Mouse (Mus musculus): Measurements from ENCODE around the gene Ltbp1.

Gene Ltbp1

GRCm38 (mm10) chr17:75245085-75245484 is 239.7 kb downstream of the Ltbp1 start:
- no peak for DNase-seq

- DNase-seq: no peak
These were observed 243.3 kb downstream of the Ltbp1 start for GRCm38 (mm10) chr17:75248632-75249031.

- DNase-seq: no peak
These were observed 245.2 kb downstream of the Ltbp1 start for GRCm38 (mm10) chr17:75250571-75250970.

GRCm38 (mm10) chr17:75251094-75251493 is 245.7 kb downstream of the Ltbp1 start:
- DNase-seq: no peak

GRCm38 (mm10) chr17:75252540-75252939 is 247.2 kb downstream of the Ltbp1 start:
- no peak for DNase-seq

GRCm38 (mm10) chr17:75254909-75255308 is 249.5 kb downstream of the Ltbp1 start:
- DNase-seq: no peak

GRCm38 (mm10) chr17:75255967-75256366 is 250.6 kb downstream of the Ltbp1 start:
- DNase-seq: no peak

- no peak for DNase-seq
These were observed 253.1 kb downstream of the Ltbp1 start for GRCm38 (mm10) chr17:75258427-75258826.

- DNase-seq: no peak
These were observed 258.1 kb downstream of the Ltbp1 start for GRCm38 (mm10) chr17:75263336-75263990.

- DNase-seq: no peak
These were observed 263.1 kb downstream of the Ltbp1 start for GRCm38 (mm10) chr17:75268506-75268905.

GRCm38 (mm10) chr17:75272446-75272845 is 267.1 kb downstream of the Ltbp1 start:
- DNase-seq: no peak

GRCm38 (mm10) chr17:75273272-75273671 is 267.9 kb downstream of the Ltbp1 start:
- DNase-seq: no peak

GRCm38 (mm10) chr17:75275302-75275701 is 269.9 kb downstream of the Ltbp1 start:
- no peak for DNase-seq

GRCm38 (mm10) chr17:75278106-75278505 is 272.7 kb downstream of the Ltbp1 start:
- no peak for DNase-seq

- DNase-seq: peak in 1 of 2 experiments; percentile 35
These were observed 273.2 kb downstream of the Ltbp1 start for GRCm38 (mm10) chr17:75278561-75278960.

GRCm38 (mm10) chr17:75281345-75281744 is 276.0 kb downstream of the Ltbp1 start:
- no peak for DNase-seq

- DNase-seq: no peak
These were observed 279.7 kb downstream of the Ltbp1 start for GRCm38 (mm10) chr17:75284876-75285708.

GRCm38 (mm10) chr17:75292986-75293385 is 287.6 kb downstream of the Ltbp1 start:
- peak in 1 of 2 experiments; percentile 24 for DNase-seq

- DNase-seq: peak in 1 of 2 experiments; percentile 8
These were observed 288.4 kb downstream of the Ltbp1 start for GRCm38 (mm10) chr17:75293725-75294124.

GRCm38 (mm10) chr17:75300908-75301307 is 295.5 kb downstream of the Ltbp1 start:
- no peak for DNase-seq

GRCm38 (mm10) chr17:75304807-75305420 is 299.5 kb downstream of the Ltbp1 start:
- DNase-seq: no peak

GRCm38 (mm10) chr17:75305714-75306113 is 300.3 kb downstream of the Ltbp1 start:
- no peak for DNase-seq
